Mouse (Mus musculus) heart, adult 2 months (tissue): ENCODE measurements around the gene Setdb2. TPM values are rescaled to one million over a fixed set of nuclear protein-coding genes. Genes with fewer than 3 reads are reported as not detected.
"Not testable (repeated sequence)": the region's sequence is repeated elsewhere in the genome, so short reads cannot be mapped to it uniquely, and the experiment has no call there.

Source experiments
- DNase-seq, 2 experiments: peaks; one replicate each; pipeline ENCODE4 v3.0.0; 2021
- H3K27ac ChIP-seq: fragments of 200-600 bp; 2 replicates; pipeline ENCODE4 v1.8.1; 2022
- H3K27me3 ChIP-seq: fragments of 200-500 bp; 2 replicates; pipeline ENCODE4 v1.6.1; 2012; ENCODE audit warnings: mild to moderate bottlenecking, low read length, inconsistent platforms, mixed read lengths; ENCODE audit not compliant: control insufficient read depth, insufficient read depth
- H3K36me3 ChIP-seq: fragments of 200-500 bp; 2 replicates; pipeline ENCODE4 v1.6.1; 2012; ENCODE audit warnings: low read length, inconsistent platforms; ENCODE audit not compliant: control insufficient read depth, insufficient read depth
- H3K4me1 ChIP-seq: fragments of 200-500 bp; 2 replicates; pipeline ENCODE4 v1.6.1; 2011; ENCODE audit warnings: low read length; ENCODE audit not compliant: control insufficient read depth, insufficient read depth
- H3K4me3 ChIP-seq: fragments of 200-600 bp; 2 replicates; pipeline ENCODE4 v1.8.1; 2022
- H3K79me2 ChIP-seq: fragments of 200-500 bp; replicated peaks from 2 replicates; pipeline ENCODE4 v1.6.1; 2012; ENCODE audit warnings: mild to moderate bottlenecking, inconsistent platforms, low read length, moderate library complexity, mixed read lengths; ENCODE audit not compliant: control insufficient read depth, insufficient read depth
- H3K9ac ChIP-seq: fragments of 200-500 bp; 2 replicates; pipeline ENCODE4 v1.6.1; 2012; ENCODE audit warnings: low read depth, mild to moderate bottlenecking, control low read depth, inconsistent platforms, low read length, mixed read lengths
- CTCF ChIP-seq: fragments of 200-600 bp; IDR thresholded peaks from 2 replicates; pipeline ENCODE4 v1.8.1; 2022; ENCODE audit warnings: antibody characterized with exemption, mild to moderate bottlenecking, moderate library complexity
- EP300 ChIP-seq: fragments of 200-500 bp; IDR thresholded peaks from 2 replicates; pipeline ENCODE4 v1.6.1; 2011; ENCODE audit warnings: low read depth, low read length, control low read depth; ENCODE audit not compliant: insufficient read depth
- POLR2A ChIP-seq: fragments of 200-500 bp; IDR thresholded peaks from 2 replicates; pipeline ENCODE4 v1.6.1; 2011; ENCODE audit warnings: mild to moderate bottlenecking, low read depth, low read length, control low read depth; ENCODE audit not compliant: insufficient read depth
- WGBS: fragments of 180-500 bp; shearing (Covaris S2); methylation state at CpG from one replicate; pipeline ENCODE4 v1.1.7; 2018; 5-methylcytosine and 5-hydroxymethylcytosine counted together
- intact Hi-C: fragments of 180-260 bp; cut with DNase I; formaldehyde crosslinking; loops from one replicate; pipeline ENCODE4 v1.15.1; 2025
- polyA plus RNA-seq: library from polyadenylated mRNA; depleted of rRNA; stranded (reverse); fragments of >200 nt; gene quantifications from 2 replicates; pipeline ENCODE4 v1.2.3, GENCODE M21; 2012
- total RNA-seq, 2 experiments: library from RNA; stranded (reverse); gene quantifications; 2 replicates each; pipeline ENCODE4 v1.2.3; 2021

Setdb2 gene
- total and polyA plus RNA-seq, 3 experiments, result 1.2 to 10.5 (median 7.8) TPM

DNA sequence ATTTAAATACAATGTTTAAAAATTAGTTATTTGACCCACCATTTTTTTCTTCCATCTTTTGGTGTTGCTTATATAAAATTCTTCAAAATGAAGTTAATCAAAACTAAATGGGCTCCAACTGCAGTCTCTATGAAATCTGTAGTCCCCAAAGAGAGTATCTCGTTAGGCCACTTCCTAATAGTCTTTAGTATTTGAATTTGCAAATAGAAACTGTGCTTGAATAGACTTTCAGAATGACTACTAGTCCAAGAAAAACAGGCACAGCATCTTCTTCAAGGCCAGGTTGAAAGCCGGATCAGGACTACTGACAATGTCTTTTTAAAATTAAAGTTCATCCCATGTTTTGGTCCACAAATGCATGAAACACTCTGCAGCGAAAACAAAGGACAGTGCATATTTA lies 3.3 kb downstream of the Setdb2 start:
- H3K27ac ChIP-seq, result no peak overlapping the region
- intact Hi-C loops, result loop anchor here (10.0 kb wide), 1 partner anchor 233 kb away; the partner anchor contains the start of gene Rcbtb1
- no peaks in the 10 kb centered on the region for H3K27me3 ChIP-seq
- no peak overlapping the region for H3K9ac ChIP-seq
- H3K36me3 ChIP-seq, result no peaks in the 10 kb centered on the region; the same call in 1 of the 2 replicates
- DNase-seq, result no peak
- 0 out of 2 replicates have a peak, but pooled peaks cover 2% of the 10 kb centered on the region for H3K79me2 ChIP-seq
- H3K4me3 ChIP-seq, result no peak overlapping the region
- H3K4me1 ChIP-seq, result peaks cover 2% of the 10 kb centered on the region
- no peak for TF ChIP-seq CTCF
- TF ChIP-seq EP300, result no peak
- TF ChIP-seq POLR2A, result no peak
- WGBS, result 92% methylated on average over 3 of the region's 3 CpGs

DNA sequence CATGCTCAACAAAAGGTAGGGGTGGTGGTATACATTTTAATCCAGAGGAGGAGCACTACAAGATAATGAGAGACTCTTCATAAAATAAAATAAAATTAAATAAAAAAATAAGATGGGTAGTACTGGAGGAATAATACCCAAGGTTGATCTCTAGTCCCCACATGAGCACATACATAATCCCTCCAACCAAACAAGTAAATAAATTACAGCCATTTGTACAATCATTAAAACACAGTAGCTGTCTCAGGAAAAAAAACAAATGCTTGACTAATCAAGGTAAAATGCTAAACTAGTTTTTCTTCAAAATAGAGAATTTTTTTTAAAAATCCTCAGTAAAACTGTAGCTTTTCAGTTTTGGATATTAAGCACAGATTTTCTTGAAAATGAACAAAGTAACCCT lies 5.5 kb downstream of the Setdb2 start:
- Histone ChIP-seq H3K27me3 (no peaks in the 10 kb centered on the region), H3K9ac (no peak overlapping the region)
- intact Hi-C loops, result loop anchor here (10.0 kb wide), 1 partner anchor 230 kb away; the partner anchor contains the start of gene Rcbtb1

DNA sequence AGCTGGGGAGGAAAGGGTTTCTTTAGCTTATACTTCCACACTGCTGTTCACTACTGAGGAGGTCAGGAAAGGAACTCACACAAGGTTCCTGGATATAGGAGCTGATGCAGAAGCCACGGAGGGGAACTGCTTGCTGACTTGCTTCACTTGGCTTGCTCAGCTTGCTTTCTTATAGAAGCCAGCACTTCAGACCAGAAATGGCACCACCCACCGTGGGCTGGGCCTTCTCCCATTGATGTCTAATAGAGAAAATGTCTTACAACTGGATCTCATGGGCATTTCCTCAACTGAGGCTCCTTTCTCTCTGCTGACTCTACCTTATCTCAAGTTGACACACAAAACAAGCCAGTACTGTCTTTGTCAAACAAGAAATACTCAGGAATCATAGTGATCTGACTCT lies 6.8 kb downstream of the Setdb2 start:
- H3K4me1 ChIP-seq, result no peaks in the 10 kb centered on the region; the same call in 1 of the 2 replicates
- H3K27me3 ChIP-seq, result no peaks in the 10 kb centered on the region
- 0 out of 2 replicates have a peak, but pooled peaks cover 2% of the 10 kb centered on the region for H3K79me2 ChIP-seq
- intact Hi-C loops, result loop anchor here (10.0 kb wide), 1 partner anchor 229 kb away; the partner anchor contains the start of gene Rcbtb1
- H3K9ac ChIP-seq, result no peak overlapping the region
- DNase-seq, result no peak
- H3K36me3 ChIP-seq, result no peaks in the 10 kb centered on the region
- no peak overlapping the region for H3K27ac ChIP-seq
- no peak overlapping the region for H3K4me3 ChIP-seq
- WGBS, result 47% methylated on average over 2 of the region's 2 CpGs
- TF ChIP-seq EP300 (no peak), POLR2A (no peak), CTCF (no peak)

More for the DNA sequence above, 5.5 kb downstream of the Setdb2 start:
- H3K79me2 ChIP-seq, result 0 out of 2 replicates have a peak, but pooled peaks cover 2% of the 10 kb centered on the region
- no peaks in the 10 kb centered on the region; the same call in 1 of the 2 replicates for H3K36me3 ChIP-seq
- H3K27ac ChIP-seq, result no peak overlapping the region
- no peak for DNase-seq
- H3K4me1 ChIP-seq, result peaks cover 2% of the 10 kb centered on the region
- no peak overlapping the region for H3K4me3 ChIP-seq
- no peak for TF ChIP-seq EP300
- no peak for TF ChIP-seq POLR2A
- TF ChIP-seq CTCF, result no peak

DNA sequence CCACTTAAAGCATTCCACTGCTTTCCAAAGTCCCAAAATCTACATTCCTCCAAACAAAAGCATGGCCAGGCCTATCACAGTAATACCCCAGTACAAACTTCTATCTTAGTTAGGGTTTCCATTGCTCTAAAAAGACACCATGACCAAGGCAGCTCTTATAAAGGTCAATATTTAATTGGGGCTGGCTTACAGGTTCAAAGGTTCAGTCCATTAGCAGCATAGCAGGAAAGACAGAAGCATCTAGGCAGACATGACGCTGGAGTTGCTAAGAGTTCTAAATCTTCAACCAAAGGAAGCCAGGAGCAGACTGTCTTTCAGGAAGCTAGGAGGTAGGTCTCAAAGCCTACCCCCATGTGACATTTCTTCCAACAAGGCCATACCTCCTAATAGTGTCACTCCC lies 10.1 kb downstream of the Setdb2 start:
- 92% methylated on average over 1 of the region's 1 CpGs for WGBS
- TF ChIP-seq POLR2A (no peak), CTCF (no peak), EP300 (no peak)

DNA sequence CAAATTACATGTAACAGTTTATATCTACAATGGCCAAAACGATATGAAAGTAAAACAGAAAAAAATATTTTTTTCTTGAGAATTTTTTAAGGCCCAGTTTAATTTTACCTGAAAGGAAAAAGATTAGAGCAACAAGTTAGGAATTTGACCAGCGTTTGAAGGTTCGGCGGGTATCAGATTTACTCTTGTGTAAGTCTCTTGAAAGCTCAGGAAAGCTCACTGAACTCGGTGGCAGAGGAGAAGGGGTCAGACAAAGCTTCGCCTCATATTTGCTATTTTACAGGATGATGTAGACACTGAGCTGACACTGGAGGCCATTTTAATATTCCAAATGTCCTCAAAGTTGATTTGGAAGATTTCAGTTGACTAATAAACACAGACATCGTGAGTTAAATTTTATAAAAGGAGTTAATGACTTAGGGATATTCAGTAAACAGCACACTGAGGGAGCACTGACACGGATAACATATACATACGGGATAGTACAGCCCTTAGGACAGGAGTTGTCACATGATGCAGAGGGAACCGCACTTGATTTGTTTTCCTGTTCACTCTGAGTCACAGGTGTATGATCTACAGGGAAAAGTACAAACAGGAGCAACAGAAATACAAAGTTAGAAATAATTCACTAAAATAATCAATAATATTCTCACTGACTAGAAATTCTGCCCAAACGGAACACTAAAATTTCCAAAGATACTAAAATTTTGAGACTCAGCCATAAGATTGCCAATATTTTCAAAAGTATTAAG lies 17.6 kb downstream of the Setdb2 start:
- intact Hi-C loops, result no loop called here

More for the DNA sequence above, 10.1 kb downstream of the Setdb2 start:
- Histone ChIP-seq H3K27me3 (no peaks in the 10 kb centered on the region), H3K36me3 (no peaks in the 10 kb centered on the region), H3K9ac (no peak overlapping the region), H3K4me1 (no peaks in the 10 kb centered on the region), H3K79me2 (no peaks in the 10 kb centered on the region), H3K4me3 (no peak overlapping the region), H3K27ac (no peak overlapping the region)
- intact Hi-C loops, result loop anchor here (10.0 kb wide), 1 partner anchor 226 kb away; the partner anchor contains the start of gene Rcbtb1
- DNase-seq, result no peak

DNA sequence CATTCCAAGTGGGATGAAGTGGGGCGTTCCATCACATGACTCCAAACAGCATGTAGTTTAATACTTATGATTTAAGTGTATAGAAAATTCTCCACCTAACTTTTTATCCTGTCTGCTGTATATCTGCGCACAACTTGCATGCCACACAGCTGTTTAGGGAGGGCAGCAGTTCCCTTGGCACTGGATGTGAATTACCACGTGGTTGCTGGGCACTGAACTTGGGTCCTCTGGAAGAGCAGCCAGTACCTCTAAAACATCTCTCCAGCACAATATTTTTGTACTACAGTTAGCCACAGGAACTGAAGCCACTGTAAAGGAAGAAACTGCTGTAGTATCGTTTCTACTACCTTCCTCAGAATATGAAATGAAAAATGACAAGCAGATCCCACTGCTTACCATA lies 22.5 kb downstream of the Setdb2 start:
- Histone ChIP-seq H3K79me2 (no peaks in the 10 kb centered on the region), H3K4me1 (peaks cover 2% of the 10 kb centered on the region; the same call in 1 of the 2 replicates), H3K9ac (no peak overlapping the region), H3K4me3 (no peak overlapping the region), H3K27me3 (no peaks in the 10 kb centered on the region), H3K36me3 (peaks cover 15% of the 10 kb centered on the region), H3K27ac (peak overlapping the region; percentile 64; the same call in 1 of the 2 replicates)
- peak in 1 of 2 experiments; percentile 36 for DNase-seq
- no peak for TF ChIP-seq CTCF
- intact Hi-C loops, result no loop called here
- 68% methylated on average over 4 of the region's 4 CpGs for WGBS

More for the DNA sequence above, 17.6 kb downstream of the Setdb2 start:
- TF ChIP-seq EP300 (no peak), CTCF (no peak), POLR2A (no peak)
- Histone ChIP-seq H3K4me1 (peaks cover 2% of the 10 kb centered on the region; the same call in 1 of the 2 replicates), H3K27me3 (no peaks in the 10 kb centered on the region), H3K27ac (no peak overlapping the region), H3K79me2 (no peaks in the 10 kb centered on the region), H3K4me3 (no peak overlapping the region), H3K9ac (no peak overlapping the region), H3K36me3 (peaks cover 14% of the 10 kb centered on the region)
- DNase-seq, result no peak
- WGBS, result 93% methylated on average over 11 of the region's 11 CpGs

DNA sequence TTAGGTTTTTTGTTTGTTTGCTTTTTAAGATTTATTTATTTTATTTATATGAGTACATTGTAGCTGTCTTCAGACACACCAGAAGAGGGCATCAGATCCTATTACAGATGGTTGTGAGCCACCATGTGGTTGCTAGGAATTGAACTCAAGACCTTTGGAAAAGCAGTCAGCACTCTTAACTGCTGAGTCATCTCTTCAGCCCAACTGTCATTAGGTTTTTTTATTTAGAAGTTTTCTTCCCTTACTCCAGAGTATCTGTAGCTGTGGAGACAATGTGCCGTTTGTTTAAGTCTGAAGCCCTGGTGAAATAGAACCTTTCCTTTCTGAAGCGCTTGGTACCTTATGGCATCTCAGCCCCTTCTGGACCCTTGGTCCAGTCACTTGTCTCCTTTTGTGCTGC lies 25.7 kb downstream of the Setdb2 start:
- intact Hi-C loops, result not testable (repeated sequence)

More for the DNA sequence above, 25.7 kb downstream of the Setdb2 start:
- DNase-seq, H3K9ac ChIP-seq, H3K4me3 ChIP-seq, H3K27me3 ChIP-seq, H3K4me1 ChIP-seq, H3K27ac ChIP-seq, H3K79me2 ChIP-seq: not testable (repeated sequence)
- 92% methylated on average over 2 of the region's 2 CpGs for WGBS
- H3K36me3 ChIP-seq, result peaks cover 10% of the 10 kb centered on the region
